Mouse (Mus musculus): ENCODE data around the gene Pax5. TPM values are rescaled to one million over a fixed set of nuclear protein-coding genes. Genes with fewer than 3 reads are reported as not detected.
A peak's percentile ranks its signal among the peaks of the same experiment; 100 is the strongest.
"Not testable (repeated sequence)": the region's sequence is repeated elsewhere in the genome, so short reads cannot be mapped to it uniquely, and the experiment has no call there.

Pax5 gene
- total RNA-seq (2021), result under 1 TPM in 1 of 2 experiments, not detected in 1; 0.10 TPM
- long read RNA-seq, experiment 1, result 0 reads
- long read RNA-seq, experiment 2, result 0 reads

DNA sequence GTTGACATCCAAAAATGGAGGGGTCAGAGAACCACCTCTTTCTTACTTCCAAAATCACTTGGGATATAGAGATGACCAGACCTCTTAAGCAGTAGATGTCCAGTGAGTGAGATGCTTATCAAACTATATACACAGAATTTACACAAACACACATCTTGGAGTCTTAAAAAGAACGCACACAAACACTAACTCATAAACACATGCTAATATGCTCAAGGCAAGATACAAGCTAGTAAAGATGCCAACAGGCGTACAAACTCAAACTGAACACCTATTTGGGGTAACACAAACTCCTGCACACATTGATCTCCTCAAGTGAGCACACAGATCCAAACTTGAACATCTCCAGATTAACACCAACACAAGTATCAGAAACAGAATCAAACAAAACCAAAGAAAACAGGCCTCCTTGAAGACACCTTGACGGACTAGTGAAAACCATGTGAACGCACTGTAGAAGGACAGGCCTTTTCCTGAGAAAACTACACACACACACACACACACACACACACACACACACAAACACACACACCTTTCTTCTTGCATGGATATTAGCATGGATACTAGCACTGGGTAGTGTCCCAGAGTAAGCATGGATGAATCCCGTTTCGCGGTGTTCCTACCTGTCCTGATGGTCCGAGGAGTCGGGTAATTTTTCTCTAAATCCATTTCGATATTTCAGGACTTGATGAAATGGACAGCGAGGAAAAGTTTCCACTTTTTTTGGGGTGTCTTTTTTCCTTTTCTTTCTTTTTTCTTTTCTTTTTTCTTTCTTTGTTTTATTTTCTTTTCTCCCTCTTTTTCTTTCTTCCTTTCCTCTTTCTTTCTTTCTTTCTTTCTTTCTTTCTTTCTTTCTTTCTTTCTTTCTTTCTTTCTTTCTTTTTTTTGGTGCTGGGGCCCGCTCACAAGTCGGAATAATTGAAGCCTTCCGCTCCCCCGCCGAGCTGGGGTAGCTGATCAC lies at the start of gene Pax5:
Gene Pax5, minus strand, starts transcription at position 748 of the 961 bp plus-strand sequence.
- 0 out of 2 replicates have a peak within 1 kb of the TSS, but pooled peaks have one; percentile 7 for H3K4me3 ChIP-seq
- intact Hi-C loops (cut with DNase I), result no loop called here

DNA sequence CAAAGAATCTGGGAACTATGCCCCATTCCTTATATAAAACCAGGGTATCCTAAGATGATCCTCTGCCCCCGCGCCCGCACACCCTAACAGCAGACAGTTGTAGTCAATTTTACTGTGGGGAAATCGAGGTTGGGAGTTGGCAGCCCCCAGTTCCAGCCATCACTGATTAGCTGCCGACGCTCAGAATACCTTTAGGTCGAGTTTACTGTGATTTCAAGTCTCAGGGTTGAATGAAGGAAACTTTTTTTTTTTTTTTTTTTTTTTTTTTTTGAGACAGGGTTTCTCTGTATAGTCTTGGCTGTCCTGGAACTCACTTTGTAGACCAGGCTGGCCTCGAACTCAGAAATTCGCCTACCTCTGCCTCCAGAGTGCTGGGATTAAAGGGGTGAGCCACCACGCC lies 46.8 kb upstream of the Pax5 start:
- intact Hi-C loops (cut with DNase I), result loop anchor here (10.0 kb wide), 1 partner anchor 148 kb away; no protein-coding TSS in a partner anchor
- not testable (repeated sequence) for DNase-seq
- H3K27ac ChIP-seq, result peak overlapping the region; percentile 96
- peak overlapping the region; percentile 88 for H3K4me3 ChIP-seq

More for the DNA sequence above, at the start of gene Pax5:
- TF ChIP-seq CTCF (IDR thresholded peaks at IDR 0.05), result no peak
- no peak within 1 kb of the TSS for H3K27ac ChIP-seq
- no peak for DNase-seq

DNA sequence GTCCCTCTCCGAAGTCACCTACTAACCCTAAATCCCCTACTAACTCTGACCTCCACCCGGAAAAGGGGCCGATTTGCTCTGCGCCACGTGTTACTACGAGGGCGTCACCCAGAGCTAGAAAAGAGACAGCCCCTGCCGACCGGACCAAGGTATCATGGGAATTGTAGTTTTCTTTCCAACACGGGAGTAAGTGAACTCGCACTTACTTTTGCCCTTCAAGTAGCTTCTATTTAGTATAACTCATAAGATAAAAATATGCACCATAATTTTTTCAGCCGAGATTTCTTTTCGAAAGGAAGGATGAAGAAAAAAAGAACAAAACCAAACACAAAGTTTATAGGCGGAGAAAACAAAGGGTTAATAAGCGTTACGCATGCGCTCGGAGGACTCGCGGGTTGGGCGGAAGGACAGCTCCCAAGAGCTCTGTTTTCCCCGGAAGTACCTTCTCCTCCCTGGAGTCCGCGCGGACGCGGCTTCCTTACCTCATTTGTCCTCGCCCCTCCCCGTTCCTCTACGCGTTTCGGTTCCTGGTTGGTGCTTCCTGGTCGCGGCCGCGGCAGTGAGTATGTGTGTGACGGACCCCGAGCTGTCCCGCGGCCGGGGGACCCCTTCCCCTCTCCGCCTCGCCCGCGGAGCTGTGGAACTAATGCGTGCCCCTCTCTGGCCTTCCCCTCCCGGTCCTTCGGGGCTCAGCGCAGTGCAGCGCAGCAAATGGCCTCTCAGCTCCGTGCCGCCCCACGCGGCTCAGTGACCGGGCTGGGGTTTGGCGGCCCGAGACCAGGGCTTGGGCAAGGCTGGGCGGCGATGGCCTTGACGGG lies 46.1 kb upstream of the Pax5 start:
- no peak for TF ChIP-seq CTCF (IDR thresholded peaks at IDR 0.05)
- intact Hi-C loops (cut with DNase I), result loop anchor here (10.0 kb wide), 1 partner anchor 148 kb away; no protein-coding TSS in a partner anchor
- peak; percentile 95 for DNase-seq
- Histone ChIP-seq H3K27ac (peak overlapping the region; percentile 96), H3K4me3 (peak overlapping the region; percentile 88)

DNA sequence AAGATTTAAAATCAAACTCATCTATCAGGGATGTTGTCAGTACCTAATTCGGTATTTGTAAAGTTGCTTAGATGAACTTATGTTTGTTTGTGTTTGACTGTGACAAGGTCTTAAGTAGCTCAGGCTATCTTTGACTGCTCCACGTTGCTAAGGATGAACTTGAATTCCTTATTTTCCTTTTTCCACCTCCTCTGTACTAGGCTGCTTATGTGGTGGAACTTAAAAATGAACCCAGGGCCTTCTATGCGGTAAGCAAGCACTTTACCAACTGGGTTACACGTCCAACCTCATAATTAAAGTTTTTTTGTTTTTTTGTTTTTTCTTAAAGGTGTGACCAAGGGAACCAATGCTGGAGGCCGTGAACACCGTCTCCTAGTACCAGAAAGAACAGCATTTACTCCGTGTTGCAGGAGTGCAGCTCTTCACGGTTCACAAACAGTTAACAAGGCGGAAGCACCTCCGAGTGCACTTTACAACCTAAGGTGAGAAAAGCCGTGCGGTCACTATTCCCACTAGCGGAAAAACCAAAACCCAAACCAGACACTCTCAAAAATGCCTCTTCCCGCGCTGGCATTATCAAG lies 45.4 kb upstream of the Pax5 start, which contains the start of gene Zcchc7:
Gene Zcchc7, plus strand, starts transcription at position 325 of the 581 bp plus-strand sequence.
- Histone ChIP-seq H3K27ac (peak within 1 kb of the TSS; percentile 96), H3K4me3 (peak within 1 kb of the TSS; percentile 88)
- no peak for TF ChIP-seq CTCF (IDR thresholded peaks at IDR 0.05)
- no peak for DNase-seq
- intact Hi-C loops (cut with DNase I), result loop anchor here (10.0 kb wide), 1 partner anchor 149 kb away; no protein-coding TSS in a partner anchor

DNA sequence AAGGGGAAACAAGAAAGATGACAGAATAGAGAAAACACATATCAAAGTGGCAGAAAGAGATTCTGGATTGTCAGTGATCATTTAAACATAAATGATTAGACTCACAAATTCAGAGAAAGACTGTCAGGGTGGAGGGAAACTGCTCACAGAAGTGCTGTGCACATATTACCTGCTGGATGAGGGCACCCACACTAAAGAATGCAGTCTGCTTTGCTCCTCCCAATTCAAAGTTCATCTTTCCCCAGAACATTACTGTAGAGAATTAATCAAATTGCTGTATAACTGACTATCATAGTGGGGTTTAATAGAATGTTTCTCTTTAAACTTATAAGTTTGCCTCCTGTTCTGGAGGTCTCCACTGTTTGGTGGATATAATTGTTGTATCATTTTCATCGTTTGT lies 30.2 kb upstream of the Pax5 start:
- no peak overlapping the region for H3K27ac ChIP-seq
- no peak for TF ChIP-seq CTCF (IDR thresholded peaks at IDR 0.05)
- H3K4me3 ChIP-seq, result no peak overlapping the region
- intact Hi-C loops (cut with DNase I), result no loop called here
- DNase-seq, result no peak

DNA sequence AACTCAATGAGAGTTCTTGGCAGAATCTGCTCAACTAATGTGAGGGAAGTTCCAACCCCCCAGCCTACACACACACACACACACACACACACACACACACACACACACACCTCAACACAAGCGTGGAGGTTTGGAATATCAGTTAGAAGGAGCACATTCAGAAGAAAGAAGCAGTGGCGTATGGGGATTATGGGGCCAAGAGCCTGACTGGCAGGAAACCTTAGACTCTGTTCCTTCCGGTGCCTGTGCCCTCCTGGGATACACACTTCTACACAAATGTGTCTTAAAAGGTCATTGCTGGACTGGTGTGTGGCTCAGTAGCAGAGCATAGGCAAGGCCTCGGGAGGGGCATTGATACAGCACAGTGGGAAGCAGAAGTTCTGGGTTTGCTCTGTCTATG lies 10.9 kb upstream of the Pax5 start:
- H3K4me3 ChIP-seq, result no peak overlapping the region
- DNase-seq, result no peak
- TF ChIP-seq CTCF (IDR thresholded peaks at IDR 0.05), result no peak
- H3K27ac ChIP-seq, result no peak overlapping the region
- intact Hi-C loops (cut with DNase I), result no loop called here

DNA sequence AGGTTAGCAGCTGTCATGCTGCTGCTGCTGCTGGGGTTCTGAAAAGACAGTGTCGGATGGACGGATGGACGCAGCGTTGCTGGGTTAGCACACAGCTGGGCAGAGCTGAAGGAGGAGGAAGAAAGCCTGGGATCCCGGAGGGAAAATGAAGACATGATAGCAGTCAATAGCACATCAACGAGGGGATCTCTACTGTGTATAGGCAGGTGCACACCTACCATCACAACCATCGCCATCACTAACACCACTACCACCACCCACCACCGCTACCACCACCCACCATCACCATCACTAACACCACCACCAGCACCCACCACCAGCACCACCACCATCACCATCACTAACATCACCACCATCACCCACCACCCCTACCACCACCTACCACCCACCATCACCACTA lies 9.8 kb upstream of the Pax5 start:
- no peak for TF ChIP-seq CTCF (IDR thresholded peaks at IDR 0.05)
- Histone ChIP-seq H3K27ac (no peak overlapping the region), H3K4me3 (no peak overlapping the region)
- no peak for DNase-seq
- intact Hi-C loops (cut with DNase I), result no loop called here

DNA sequence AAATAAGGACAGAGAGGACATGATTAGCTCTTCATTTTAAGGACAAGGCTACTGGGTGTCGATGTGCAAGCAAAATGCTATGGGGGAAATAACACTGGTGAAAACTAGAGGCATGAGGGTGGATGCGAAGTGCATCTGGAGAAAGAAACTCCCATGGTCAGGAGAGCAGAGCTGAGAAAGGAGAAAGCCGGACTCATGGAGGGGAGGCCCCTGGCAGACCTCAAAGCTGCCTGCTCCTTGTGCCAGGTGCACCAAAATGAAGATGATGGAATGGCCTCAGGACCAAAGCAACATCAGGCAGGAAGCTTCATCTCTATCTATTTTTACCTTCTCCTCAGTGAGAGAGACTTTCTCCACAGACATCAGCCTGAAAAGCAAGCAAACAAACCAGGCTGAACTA lies 7.4 kb upstream of the Pax5 start:
- Histone ChIP-seq H3K27ac (no peak overlapping the region), H3K4me3 (no peak overlapping the region)
- intact Hi-C loops (cut with DNase I), result no loop called here
- TF ChIP-seq CTCF (IDR thresholded peaks at IDR 0.05), result no peak
- DNase-seq, result no peak

DNA sequence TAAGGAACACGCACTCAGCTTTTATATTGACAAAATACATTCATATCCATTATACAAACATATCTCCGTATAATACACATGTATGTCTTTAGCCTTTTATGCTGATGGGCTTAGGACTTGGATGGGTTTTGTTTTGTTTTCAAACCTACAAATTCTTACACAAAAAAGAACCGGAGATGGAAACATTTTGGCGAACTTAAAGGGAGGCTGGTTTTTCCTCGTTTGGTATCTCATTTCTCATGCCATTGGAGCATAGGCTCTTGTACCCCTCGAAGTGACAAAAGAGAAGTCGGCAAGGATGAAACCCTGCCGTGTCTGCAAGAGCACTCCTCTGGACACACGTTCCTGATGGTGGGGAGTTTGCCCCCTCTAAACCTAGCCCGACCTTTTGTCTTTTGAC lies 6.1 kb upstream of the Pax5 start:
- Histone ChIP-seq H3K4me3 (no peak overlapping the region), H3K27ac (no peak overlapping the region)
- no peak for TF ChIP-seq CTCF (IDR thresholded peaks at IDR 0.05)
- intact Hi-C loops (cut with DNase I), result no loop called here
- no peak for DNase-seq

DNA sequence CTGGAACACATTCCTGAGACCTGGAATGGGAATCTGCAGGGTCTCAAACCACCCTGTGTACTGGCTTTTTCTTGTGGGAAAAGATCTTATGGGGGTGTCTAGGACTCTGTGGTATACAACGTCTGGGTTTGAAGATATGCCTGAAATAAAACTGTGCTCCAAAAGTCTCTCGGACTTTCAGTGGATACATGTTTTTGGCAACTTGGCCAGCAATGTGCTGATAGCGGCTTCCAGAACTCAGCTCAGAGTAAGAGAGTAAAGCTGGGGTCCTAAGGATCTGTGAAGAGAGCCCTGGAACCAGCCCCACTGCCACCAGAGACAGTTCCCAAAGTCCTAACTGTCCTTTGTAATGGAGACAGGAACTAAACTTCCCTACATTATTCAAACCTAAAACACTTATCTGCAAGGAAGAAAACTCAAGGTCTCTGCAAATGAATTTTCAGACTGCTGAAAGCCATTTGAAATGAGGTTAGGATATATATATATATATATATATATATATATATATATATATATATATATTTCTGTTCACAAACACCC lies 5.4 kb upstream of the Pax5 start:
- H3K4me3 ChIP-seq, result no peak overlapping the region
- TF ChIP-seq CTCF (IDR thresholded peaks at IDR 0.05), result no peak
- no peak for DNase-seq
- H3K27ac ChIP-seq, result no peak overlapping the region
- intact Hi-C loops (cut with DNase I), result no loop called here

DNA sequence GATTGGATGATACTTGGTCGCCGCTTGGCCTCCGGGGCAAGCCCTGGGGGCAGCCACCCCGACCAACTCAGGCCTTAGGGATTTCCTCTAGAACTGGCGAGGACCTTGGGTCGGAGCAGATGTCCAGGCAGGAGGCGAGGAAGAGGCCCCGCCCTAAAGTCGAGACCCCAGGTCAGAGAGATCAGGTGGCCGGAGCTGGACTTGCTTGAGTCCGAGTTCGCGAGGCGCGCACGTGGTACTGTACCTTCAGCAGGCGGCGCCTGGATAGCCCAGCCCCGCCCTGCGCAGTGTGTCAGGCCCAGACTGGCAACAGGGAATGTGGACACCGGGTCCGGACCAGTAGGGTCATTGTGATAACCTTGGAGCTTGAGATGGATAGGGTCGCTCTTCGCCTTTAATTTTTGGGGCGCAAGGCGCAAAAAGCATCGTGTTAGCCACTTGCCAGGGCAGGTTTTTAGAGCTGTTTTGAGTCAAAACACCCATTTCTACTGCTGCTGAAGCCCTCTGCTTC lies 3.9 kb upstream of the Pax5 start:
- Histone ChIP-seq H3K27ac (no peak overlapping the region), H3K4me3 (no peak overlapping the region)
- intact Hi-C loops (cut with DNase I), result no loop called here
- no peak for DNase-seq
- TF ChIP-seq CTCF (IDR thresholded peaks at IDR 0.05), result no peak

DNA sequence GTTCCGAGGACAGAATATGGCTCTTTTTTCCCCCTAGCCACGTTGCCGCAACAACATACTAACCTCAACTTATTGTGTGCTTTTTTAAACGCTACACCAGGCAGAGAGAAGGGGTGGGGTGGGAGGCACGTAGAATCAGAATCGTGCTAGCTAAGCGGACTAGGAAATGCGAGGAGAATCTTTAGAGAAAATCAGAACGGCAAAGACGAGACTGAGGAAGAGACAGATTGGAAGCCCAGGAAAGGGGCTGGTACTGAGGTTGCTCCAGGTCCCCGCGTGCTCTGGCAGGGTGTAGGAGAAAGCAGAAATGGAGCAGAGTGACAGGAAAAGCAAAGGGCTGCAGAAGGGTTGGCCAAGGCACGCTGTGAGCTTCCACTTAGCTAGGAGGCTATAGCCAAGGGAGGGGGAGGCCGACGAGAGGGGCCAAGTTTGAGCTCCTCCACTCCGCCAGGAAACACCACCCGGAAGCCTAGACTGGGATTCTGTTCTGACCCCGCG lies 3.3 kb upstream of the Pax5 start:
- intact Hi-C loops (cut with DNase I), result no loop called here

More for the DNA sequence above, 3.3 kb upstream of the Pax5 start:
- Histone ChIP-seq H3K27ac (no peak overlapping the region), H3K4me3 (no peak overlapping the region; the same call in 1 of the 2 replicates)
- no peak for TF ChIP-seq CTCF (IDR thresholded peaks at IDR 0.05)
- DNase-seq, result no peak

Measured in gastrocnemius, adult 2 months (tissue).